Mouse (Mus musculus) urinary bladder, postnatal 4 days (tissue): Measurements from ENCODE around the gene Atg9a.
"Not testable (repeated sequence)": the region's sequence is repeated elsewhere in the genome, so short reads cannot be mapped to it uniquely, and the experiment has no call there.

ENCODE experiments used
- DNase-seq, 2 experiments: peaks; one replicate each; pipeline ENCODE4 v3.0.0; 2021 to 2022; ENCODE audit warnings: low spot score in 2 of 2

Atg9a gene

DNA sequence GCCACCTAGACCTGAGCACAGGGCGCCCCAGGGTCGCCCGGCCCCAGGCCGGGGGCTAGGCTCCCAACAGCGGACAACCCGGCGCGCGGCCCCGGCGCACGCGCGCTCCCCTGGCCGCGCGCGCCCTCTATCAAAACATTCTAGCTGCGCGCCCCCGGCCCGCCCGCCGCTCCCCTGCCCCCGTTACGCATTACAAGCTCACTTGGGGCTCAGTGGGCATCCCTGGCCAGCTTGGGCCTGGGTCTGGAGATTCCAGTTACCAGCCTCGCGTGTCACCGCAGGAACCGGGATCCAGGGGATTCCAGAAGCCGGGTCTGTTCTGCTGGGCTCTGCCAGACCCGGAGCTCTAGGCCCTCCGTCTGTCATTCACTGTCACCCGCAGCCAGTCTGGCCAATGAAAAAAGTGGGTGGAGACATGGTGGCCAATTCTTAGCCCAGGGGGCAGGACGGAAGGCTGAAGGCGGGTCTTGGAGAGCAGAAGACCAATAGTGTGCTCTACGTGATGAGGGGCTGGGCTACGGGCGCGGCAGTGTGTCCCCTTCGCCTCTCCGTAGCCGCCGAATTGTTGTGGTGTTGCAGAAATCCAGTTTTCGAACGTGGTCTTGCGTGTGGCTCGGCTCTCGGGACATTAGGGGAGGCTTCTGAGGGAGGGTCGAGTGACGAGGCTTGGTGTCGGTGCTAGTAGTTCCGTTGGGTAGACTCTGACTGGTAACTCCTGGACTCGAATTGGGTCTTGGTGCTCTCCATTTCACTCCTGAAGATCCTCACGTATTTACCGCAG lies at the start of gene Atg9a, which contains the start of gene Ankzf1:
Atg9a (minus strand) TSS at position 575 of the 781 bp plus-strand sequence.
Ankzf1 (plus strand) TSS at position 530 of the 781 bp plus-strand sequence.
- peak; percentile 93 to 94 for DNase-seq

DNA sequence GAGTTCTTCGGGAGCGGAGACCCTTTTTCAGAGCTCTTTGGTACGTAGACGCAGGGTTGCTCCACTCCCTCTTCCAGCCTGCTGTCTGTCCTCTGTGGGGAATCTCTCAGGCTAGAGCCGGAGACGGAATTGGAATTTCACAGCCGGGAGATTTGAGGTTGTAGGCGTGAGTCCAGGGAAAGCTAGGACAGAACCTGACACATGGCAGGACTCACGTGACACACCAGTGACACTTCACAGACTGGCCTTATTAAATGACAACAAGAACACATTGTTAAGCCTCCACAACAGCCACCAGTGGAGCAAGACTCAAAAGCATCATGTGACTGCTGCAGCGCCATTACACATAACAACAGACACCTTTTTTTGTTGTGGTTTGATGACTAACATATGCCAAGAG lies 47.6 kb upstream of the Atg9a start:
- no peak for DNase-seq

DNA sequence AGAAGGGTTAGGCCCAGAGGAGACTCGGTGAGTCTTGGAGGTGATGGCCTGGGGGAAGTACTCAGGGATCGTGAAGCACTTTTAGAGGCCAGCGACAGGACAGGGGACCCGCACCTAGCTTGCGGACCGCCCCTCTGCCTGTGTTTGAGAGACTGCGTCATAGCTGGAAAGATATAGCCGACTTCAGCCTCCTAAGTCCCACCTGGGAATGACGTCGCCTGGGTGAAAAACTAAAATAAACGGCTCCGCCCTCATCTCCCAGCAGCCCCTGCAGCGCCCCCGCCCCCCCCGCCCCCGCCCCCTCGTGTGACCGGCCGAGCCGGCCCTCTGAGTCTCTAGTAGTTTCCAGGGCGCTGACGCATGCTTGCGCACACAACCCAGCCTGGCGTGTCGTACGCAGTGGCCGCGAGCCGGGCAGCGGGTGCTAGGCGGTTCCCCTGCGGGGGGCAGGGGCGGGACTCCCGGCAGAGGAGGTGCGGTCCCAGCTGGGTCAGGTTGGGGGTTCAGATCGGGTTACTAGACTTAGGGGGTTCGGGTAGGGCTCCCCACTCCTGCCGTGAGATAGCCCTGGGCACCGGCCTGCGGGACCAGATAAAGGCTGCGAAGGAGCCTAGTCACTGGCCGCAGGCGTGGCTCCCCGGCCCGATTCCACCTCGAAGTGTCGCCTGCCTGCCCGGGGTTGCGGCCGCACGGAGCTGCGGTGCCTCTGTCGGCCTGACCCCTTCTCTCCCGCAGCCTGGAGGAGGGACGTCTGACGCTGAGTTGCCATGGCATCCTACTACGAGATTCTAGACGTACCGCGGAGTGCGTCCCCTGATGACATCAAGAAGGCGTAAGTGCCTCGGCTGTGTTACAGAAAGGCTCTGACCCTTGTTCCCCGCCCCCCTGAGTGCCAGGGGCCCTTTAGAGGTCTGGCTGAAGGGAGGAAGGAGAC lies 44.4 kb upstream of the Atg9a start, which contains the start of gene Dnajb2:
Dnajb2 (plus strand) TSS at position 290 of the 934 bp plus-strand sequence.
- DNase-seq: peak; percentile 77

DNA sequence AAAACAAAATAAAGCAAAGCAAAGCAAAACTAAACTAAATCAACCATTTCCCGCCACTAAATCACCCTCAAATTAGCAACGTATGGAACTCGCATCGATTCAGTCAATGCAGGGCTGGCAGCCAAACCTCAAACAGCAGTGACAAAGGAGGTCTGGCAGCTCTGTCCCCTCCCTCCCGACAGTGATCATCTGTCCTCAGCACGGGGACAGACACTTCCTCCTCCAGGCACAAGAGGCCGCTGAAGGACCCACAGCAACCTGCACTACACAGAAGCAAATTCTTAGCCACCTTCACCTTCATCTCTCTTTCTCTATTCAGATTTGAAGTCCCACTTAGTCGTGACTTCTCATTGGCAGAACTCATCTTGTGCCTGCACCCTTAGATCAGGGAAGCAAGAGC lies 42.6 kb upstream of the Atg9a start:
- DNase-seq: no peak

DNA sequence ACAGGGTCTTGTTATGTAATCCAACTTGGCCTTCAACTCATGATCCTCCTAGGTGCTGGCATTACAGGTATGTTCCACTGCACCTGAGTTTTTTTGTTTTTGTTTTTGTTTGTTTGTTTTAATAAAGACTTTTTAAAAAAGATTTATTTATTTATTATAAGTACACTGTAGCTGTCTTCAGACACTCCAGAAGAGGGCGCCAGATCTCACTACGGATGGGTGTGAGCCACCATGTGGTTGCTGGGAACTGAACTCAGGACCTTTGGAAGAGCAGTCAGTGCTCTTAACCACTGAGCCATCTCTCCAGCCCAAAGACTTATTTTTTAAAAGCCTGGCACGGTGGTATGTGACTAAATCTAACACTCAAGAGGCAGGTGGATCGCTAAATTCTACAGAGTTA lies 40.5 kb upstream of the Atg9a start:
- DNase-seq: not testable (repeated sequence)

DNA sequence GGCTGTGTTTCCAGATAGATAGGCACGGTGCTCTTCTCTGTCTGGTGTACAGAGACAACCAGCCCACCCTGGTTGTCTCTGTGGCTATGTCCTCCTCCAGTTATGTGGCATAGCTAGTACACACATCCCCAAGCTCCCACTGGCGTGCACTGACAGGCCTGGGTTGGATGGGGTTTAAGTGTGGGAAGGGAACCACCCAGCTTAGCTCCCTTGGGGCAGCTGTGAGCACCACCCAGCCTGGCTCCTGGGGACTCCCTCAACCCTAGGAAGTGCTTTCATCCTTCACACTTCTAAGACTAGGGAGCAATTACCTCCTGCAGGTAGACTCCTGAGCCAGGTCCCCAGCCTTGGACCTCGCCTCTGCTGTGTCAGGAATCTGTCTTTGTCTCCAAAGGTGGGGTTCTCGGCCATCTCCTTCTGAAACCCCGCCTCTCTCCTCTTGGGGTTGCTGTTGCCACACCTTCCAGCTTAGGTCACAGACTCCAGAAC lies 39.7 kb upstream of the Atg9a start, which contains the start of gene A630095N17Rik:
A630095N17Rik (minus strand) TSS at position 439 of the 489 bp plus-strand sequence.
- DNase-seq: no peak

DNA sequence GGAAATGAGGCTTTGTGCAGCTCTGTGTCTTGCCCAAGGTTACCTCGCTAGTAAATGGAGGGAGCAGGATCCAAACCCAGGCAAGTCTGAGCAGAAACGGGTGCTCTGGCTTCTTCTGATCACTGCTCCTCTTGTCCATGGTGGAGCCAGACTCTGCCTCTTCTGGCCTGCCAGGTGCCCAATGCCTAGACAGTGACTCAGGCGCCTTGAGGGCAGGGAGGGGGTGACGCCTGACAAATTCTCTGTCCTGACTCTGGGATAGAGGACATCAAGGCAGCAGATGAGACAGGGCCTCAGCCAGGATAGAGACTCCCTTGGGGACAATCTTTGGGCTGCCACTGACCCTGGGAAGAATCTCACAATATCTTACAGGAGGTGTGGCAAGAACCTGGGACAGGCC lies 39.2 kb upstream of the Atg9a start:
- DNase-seq: no peak

DNA sequence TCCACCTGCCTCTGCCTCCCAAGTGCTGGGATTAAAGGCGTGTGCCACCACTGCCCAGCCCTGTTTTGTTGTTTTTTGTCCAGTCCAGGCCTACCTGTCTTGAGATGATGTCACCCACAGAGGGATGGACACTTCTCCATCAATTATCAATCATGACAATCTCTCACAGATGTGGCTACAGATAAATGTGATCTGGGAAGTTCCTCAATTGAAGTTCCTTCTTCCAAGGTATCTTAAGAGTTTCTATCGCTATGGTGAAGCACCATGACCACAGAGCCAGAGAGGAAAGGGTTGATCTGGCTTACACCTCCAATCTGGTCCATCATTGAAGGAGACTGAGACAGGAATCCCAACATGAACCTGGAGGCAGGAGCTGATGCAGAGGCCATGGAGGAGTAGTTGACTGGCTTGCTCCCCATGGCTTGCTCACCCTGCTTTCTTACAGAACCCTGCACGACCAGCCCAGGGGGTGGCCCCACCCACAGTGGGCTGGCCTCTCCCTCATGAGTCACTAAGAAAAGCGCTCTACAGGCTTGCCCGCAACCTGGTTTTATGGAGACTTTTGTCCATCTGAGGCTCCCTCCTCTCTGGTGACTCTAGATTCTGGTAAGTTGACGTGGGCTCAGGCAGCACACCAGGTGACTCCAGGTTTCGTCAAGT lies 38.5 kb upstream of the Atg9a start:
- no peak for DNase-seq

DNA sequence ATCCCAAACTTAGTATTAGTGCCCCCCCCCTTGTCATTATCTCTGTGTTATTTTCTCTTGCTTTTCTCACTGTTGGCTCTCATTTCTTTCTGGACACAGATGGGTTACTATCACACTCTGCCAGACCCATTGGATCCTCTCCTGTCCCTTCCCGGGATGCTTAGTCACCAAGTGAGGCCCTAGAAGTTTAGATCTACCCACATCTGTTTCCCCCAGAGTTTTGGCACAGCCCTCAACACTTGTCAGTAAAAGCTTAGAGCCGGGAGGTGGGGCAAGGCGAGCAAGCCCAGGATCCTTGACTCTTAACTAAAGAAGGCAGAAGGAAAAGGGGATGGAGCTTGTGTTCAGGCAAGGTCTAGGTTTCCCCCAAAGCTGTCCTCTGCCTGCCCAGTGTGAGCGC lies 37.2 kb upstream of the Atg9a start:
- no peak for DNase-seq

DNA sequence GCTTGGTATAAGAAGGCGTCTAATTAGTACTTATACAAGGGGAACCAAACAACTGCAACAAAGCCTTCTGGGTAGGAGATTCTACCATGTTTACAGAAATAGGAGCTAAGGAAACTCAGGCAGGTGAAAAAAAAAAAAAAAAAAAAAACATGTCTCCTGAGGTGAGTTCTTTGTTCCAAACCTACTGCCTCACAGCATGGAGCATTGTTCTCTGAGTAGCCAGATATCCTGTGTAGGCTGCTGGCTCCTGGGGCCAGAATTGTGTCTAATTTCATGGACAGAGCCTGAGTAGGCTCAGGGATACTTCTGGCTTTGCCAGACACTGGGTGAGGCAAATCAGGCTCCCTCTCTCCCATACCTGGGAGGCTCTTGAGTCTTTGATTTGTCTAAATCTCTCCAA lies 35.7 kb upstream of the Atg9a start:
- DNase-seq: no peak

DNA sequence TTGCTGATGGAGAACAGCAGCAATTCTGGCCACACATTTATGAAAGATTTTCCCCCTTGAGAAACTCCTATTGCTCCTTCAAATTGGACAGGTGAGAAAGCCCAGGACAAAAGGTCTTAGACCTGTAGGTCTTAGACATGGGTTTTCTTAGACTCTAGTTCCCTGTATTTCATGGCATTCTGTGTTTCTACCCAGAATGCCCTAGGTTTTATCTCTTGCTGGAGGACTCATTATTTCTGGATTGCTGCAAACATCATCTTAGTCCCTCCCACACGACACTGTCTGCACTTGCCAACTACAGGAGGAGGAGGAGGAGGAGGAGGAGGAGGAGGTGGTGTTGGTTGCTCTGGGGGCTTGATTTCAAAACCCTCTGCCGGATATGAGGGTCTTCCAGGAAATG lies 34.1 kb upstream of the Atg9a start:
- DNase-seq: no peak

DNA sequence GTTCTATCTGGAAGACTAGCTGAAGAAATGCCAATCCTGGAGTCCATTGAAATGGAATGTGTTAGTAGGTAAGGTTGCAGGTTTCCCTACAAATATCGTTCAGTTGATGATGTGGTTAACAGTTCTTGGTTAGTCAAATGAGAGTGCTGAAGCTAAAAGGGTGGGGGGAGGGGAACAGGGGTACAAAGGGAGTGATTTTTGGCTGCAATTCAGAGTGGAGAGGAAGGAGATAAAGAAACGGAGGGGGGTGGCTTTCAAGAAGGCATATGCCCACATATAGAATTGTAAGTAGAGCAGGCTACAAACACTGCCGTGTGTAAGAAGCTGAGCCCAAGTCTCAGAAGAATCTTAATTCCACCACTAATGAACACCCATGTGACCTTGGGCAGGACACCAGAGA lies 33.5 kb upstream of the Atg9a start:
- no peak for DNase-seq

DNA sequence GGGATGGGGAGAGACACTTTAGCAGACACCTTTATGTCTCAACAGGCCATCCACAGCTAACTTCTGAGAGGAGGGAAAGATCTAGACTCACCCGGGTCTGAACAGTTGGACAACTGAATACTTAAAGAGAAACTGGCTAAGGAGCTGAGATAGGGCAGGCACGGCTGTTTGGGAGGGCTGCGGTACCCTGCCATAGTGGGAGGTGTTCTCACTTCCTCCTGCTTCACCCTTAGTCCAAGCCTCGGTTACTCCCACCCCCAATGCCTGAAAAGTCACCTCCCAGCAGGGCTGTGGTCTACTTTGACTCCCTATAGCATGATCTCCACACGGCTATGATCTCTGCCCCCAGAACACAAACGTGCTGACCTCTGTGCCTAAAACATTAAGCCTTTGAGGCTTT lies 31.5 kb upstream of the Atg9a start:
- no peak for DNase-seq

DNA sequence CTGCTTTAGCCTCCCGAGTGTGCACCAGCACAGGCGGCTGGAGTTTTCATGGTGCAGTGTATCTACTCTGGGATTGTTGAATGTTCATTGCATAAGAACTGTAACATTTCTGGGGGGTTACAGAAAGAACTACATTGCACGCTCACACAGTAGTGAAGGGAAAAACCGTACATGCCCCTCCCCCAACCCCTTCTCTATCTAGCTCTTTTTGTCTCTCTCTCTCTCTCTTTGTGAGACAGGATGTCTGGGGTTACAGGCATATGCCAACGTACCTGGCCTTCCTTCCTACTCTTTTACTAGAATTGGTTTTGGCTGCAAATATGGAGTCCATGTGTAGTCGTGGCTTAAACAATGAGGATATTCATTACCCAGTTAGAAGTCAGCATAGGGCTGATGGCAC lies 30.9 kb upstream of the Atg9a start:
- DNase-seq: no peak

DNA sequence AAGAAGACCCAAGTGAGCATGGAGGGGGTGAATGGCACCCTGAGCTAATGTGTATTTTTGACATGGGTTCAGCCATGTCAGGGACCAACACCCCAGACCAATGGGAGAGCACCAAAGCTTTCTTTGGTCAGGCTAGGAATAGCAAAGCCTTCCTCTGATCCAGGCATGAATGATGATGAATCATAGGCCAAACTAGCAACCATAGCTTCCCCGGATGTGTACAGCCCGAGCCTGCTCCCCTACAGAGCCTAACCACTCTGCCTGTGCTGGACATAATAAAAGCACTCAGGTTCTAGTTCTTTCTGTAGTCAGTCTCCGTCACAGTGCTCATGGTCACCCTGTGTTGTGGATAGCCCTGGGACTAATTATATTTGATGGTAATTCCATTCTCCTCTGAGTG lies 29.5 kb upstream of the Atg9a start:
- no peak for DNase-seq

DNA sequence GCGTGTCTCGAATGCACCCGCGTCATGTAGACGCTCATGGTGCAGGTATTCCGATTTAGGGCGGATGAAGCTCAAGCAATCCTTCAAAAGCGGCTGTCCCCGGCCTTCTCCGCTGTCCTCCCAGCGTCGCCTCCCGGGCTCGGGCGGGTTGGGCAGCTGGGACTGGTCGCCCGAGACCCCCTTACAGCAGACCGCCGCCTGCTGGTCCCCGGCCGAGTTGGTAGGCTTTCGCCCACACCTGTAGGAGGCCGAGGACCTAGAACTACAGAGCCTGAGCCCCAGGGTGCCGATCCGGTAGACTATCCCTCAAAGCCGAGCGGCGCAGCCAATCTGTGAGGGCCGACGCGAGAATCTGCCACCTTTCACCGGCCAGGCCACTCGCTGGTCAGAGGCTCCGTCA lies 27.5 kb upstream of the Atg9a start, which contains the start of gene Tuba4a:
Tuba4a (minus strand) TSS at position 335 of the 400 bp plus-strand sequence.
- no peak for DNase-seq

DNA sequence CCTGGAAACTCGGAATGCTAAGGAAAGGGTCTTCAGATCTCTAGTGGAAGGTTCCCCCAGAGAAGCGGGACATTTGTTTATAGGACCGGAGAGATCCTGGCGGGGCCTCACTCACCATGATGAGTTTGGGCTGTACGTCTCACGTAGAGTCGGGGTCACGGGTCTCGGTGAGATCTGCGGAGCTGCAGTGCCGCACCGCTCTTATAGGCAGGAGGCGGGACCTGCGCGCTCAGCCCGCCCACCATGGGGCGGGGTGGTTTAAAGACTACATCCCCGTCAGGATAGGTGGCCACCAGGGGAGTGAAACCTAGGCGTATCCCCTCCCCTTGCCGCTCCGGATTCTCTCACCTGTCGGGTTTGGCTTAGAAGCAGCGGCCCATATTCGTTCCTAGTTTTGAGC lies 27.1 kb upstream of the Atg9a start:
- peak; percentile 75 to 83 for DNase-seq

DNA sequence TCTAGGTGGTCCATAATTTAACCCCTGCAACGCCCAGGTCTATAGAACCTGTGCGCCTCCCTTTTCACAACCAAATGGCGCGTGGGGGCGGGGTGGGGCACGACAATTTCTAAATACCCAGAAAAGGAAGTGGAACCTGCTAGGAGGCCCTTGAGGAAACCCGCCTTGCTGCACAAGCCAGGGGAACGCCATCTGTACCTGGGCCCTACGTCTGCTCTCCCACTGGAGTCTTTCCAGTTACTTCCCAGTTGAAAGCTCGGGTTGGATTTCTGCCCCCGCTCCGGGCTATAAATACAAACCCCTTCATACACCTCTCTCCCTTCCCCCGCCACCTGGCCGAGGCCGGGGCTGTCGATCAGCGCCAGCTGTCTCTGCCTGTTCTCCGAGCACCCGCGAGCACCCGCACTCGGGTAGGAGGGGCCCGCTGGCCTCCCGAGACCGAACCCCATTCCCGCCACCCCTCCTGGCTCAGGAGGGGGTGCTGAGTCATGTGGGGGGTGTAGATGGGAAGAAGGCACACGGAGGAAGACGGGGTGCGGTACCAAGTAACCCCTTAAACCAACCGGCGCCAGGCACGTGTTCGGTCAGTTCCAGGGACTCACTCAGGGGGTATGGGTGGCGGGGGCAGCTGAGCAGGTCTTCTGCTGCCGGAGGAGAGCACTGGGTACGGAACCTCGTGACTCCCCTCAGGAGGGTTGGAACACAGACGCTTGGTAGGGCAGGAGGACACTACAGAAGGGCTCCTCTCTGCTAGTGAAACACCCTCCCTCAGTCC lies 26.4 kb upstream of the Atg9a start:
- DNase-seq: no peak

DNA sequence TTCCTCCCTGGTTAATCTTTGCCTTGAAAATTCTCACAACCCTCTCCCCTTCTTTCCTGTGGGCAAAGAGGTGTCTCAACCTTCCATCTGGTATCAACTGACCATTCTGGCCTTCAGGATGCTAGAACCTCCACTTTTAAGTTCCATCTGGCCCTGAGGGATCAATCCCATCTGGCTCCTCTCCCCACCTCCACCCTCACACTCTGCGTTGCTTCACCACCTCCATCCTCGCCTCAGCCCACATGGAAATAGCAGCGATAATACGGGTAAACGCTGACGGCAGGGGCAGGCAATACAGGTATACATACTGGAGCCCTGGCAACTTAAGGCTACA lies 25.9 kb upstream of the Atg9a start:
- DNase-seq: no peak

DNA sequence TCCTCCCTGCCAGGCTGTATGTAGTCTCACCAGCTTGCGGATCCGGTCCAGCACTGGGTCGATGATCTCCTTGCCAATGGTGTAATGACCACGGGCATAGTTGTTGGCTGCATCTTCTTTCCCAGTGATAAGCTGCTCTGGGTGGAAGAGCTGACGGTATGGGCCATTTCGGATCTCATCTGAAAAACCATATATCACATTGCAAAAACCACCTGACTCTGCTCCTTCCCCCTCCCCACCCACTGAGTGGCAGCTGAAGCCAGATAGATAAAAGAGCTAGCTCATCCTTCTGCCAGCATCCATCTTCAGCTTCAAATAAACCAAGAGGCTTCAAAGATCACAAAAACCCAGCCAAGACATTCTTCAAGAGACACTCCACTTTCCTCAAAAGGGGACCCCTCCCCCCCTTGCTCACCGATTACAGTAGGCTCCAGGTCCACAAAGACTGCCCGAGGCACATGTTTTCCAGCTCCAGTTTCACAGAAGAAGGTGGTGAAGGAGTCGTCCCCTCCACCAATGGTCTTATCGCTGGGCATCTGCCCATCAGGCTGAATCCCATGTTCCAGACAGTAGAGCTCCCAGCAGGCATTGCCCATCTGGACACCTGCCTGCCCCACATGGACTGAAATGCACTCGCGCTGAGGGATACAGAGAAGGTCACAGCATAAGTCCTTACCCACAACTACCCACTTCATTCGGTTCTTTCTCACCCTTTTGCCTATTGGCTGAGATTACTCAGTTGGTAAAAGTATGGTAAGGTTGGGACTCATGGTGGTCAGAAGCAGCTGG lies 25.0 kb upstream of the Atg9a start:
- DNase-seq: no peak
